Mouse (Mus musculus) MEL (cell line): ENCODE results near the gene Kalrn. TPM values are rescaled to one million over a fixed set of nuclear protein-coding genes. Genes with fewer than 3 reads are reported as not detected.

Source experiments
- DNase-seq: peaks from one replicate; pipeline ENCODE4 v3.0.0; 2011; ENCODE audit warnings: low read depth, low spot score
- H3K27ac ChIP-seq: 2 replicates; pipeline ENCODE4 v1.5.1; 2012; ENCODE audit warnings: low read depth, mild to moderate bottlenecking, control low read depth, low read length, moderate library complexity; ENCODE audit not compliant: control insufficient read depth
- H3K27me3 ChIP-seq, 2 experiments: fragments of 150-350 bp in 1 of 2; sonication (generic) in 1 of 2; 2 replicates each; pipeline ENCODE4 v1.6.1; 2012; ENCODE audit warnings: low read length in 2 of 2, mild to moderate bottlenecking in 2 of 2, improper control_type of control experiment in 1 of 2, moderate library complexity in 1 of 2; ENCODE audit not compliant: insufficient read depth in 2 of 2, control insufficient read depth in 1 of 2
- H3K36me3 ChIP-seq, 2 experiments: 2 replicates each; pipeline ENCODE4 v1.6.1; 2012 to 2014; ENCODE audit warnings: low read length in 2 of 2, improper control_type of control experiment in 1 of 2, inconsistent platforms in 1 of 2, mild to moderate bottlenecking in 1 of 2; ENCODE audit not compliant: insufficient read depth in 2 of 2, control insufficient read depth in 1 of 2
- H3K4me1 ChIP-seq, 2 experiments: fragments of 150-350 bp in 1 of 2; sonication (generic) in 1 of 2; 2 replicates each; pipeline ENCODE4 v1.6.1; 2012; ENCODE audit warnings: low read length in 2 of 2, improper control_type of control experiment in 1 of 2, mild to moderate bottlenecking in 1 of 2; ENCODE audit not compliant: insufficient read depth in 2 of 2, control insufficient read depth in 1 of 2
- H3K4me3 ChIP-seq, 2 experiments: fragments of 150-350 bp in 1 of 2; sonication (generic) in 1 of 2; 2 replicates each; pipeline ENCODE4 v1.5.1; 2012; ENCODE audit warnings: low read depth in 2 of 2, low read length in 2 of 2, mild to moderate bottlenecking in 2 of 2, moderate library complexity in 2 of 2, control low read depth in 1 of 2, improper control_type of control experiment in 1 of 2; ENCODE audit not compliant: control insufficient read depth in 1 of 2, insufficient read depth in 1 of 2
- H3K79me2 ChIP-seq: 2 replicates; pipeline ENCODE4 v1.6.1; 2012; ENCODE audit warnings: mild to moderate bottlenecking, low read length, moderate library complexity; ENCODE audit not compliant: control insufficient read depth, poor library complexity, insufficient read depth
- H3K9ac ChIP-seq: 2 replicates; pipeline ENCODE4 v1.6.1; 2012; ENCODE audit warnings: low read depth, mild to moderate bottlenecking, control low read depth, low read length, moderate library complexity; ENCODE audit not compliant: control insufficient read depth, poor library complexity, severe bottlenecking
- H3K9me3 ChIP-seq: fragments of 150-350 bp; sonication (generic); replicated peaks from 2 replicates; pipeline ENCODE4 v1.6.1; 2012; ENCODE audit warnings: mild to moderate bottlenecking, low read length, improper control_type of control experiment, moderate library complexity; ENCODE audit not compliant: insufficient read depth
- BHLHE40 ChIP-seq: IDR thresholded peaks from 2 replicates; pipeline ENCODE4 v1.6.1; 2012; ENCODE audit warnings: low read depth, mild to moderate bottlenecking, inconsistent platforms, low read length, improper control_type of control experiment, borderline replicate concordance
- CHD2 ChIP-seq: IDR thresholded peaks from 2 replicates; pipeline ENCODE4 v1.6.1; 2011; ENCODE audit warnings: low read length, improper control_type of control experiment
- CTCF ChIP-seq, 3 experiments: IDR thresholded peaks in 2 of 3; conservative IDR thresholded peaks in 1 of 3; 2 replicates each; pipeline ENCODE4 v1.5.1; 2011 to 2012; ENCODE audit warnings: low read length in 3 of 3, low read depth in 2 of 3, mild to moderate bottlenecking in 2 of 3, improper control_type of control experiment in 1 of 3, inconsistent platforms in 1 of 3, mixed read lengths in 1 of 3, moderate library complexity in 1 of 3; ENCODE audit not compliant: control insufficient read depth in 1 of 3, insufficient read depth in 1 of 3, poor library complexity in 1 of 3, severe bottlenecking in 1 of 3
- GABPA ChIP-seq: IDR thresholded peaks from 2 replicates; pipeline ENCODE4 v1.6.1; 2012; ENCODE audit warnings: low read depth, mild to moderate bottlenecking, inconsistent platforms, low read length, improper control_type of control experiment, moderate library complexity
- HCFC1 ChIP-seq: IDR thresholded peaks from 2 replicates; pipeline ENCODE4 v1.6.1; 2012; ENCODE audit warnings: low read depth, mild to moderate bottlenecking, inconsistent platforms, low read length, improper control_type of control experiment, moderate library complexity
- KAT2A ChIP-seq: conservative IDR thresholded peaks from 2 replicates; pipeline ENCODE4 v1.6.1; 2012; ENCODE audit warnings: low read depth, low read length, improper control_type of control experiment, inconsistent platforms
- MAFK ChIP-seq: IDR thresholded peaks from 2 replicates; pipeline ENCODE4 v1.6.1; 2011; ENCODE audit warnings: low read depth, mild to moderate bottlenecking, low read length, improper control_type of control experiment, borderline replicate concordance
- MAZ ChIP-seq: IDR thresholded peaks from 2 replicates; pipeline ENCODE4 v1.6.1; 2012; ENCODE audit warnings: low read depth, mild to moderate bottlenecking, inconsistent platforms, low read length, improper control_type of control experiment
- MEF2A ChIP-seq: IDR thresholded peaks from 2 replicates; pipeline ENCODE4 v1.6.1; 2014; ENCODE audit warnings: low read depth, mild to moderate bottlenecking, inconsistent platforms, low read length, improper control_type of control experiment; ENCODE audit not compliant: poor library complexity, insufficient replicate concordance, severe bottlenecking; ENCODE audit errors: extremely low read depth
- MYB ChIP-seq: IDR thresholded peaks from 2 replicates; pipeline ENCODE4 v1.6.1; 2011; ENCODE audit warnings: mild to moderate bottlenecking, low read depth, low read length, improper control_type of control experiment
- MYC ChIP-seq: IDR thresholded peaks from 2 replicates; pipeline ENCODE4 v1.6.1; 2011; ENCODE audit warnings: low read depth, mild to moderate bottlenecking, low read length, improper control_type of control experiment, moderate library complexity
- RCOR1 ChIP-seq: IDR thresholded peaks from 2 replicates; pipeline ENCODE4 v1.6.1; 2012; ENCODE audit warnings: low read depth, mild to moderate bottlenecking, inconsistent platforms, low read length, improper control_type of control experiment
- SIN3A ChIP-seq: IDR thresholded peaks from 2 replicates; pipeline ENCODE4 v1.6.1; 2012; ENCODE audit warnings: low read length, improper control_type of control experiment, inconsistent platforms
- SMC3 ChIP-seq: IDR thresholded peaks from 2 replicates; pipeline ENCODE4 v1.6.1; 2011; ENCODE audit warnings: low read depth, low read length, improper control_type of control experiment
- TCF12 ChIP-seq: IDR thresholded peaks from 2 replicates; pipeline ENCODE4 v1.6.1; 2014; ENCODE audit warnings: low read depth, mild to moderate bottlenecking, inconsistent platforms, low read length, improper control_type of control experiment, moderate library complexity
- UBTF ChIP-seq: IDR thresholded peaks from 2 replicates; pipeline ENCODE4 v1.6.1; 2012; ENCODE audit warnings: low read depth, mild to moderate bottlenecking, inconsistent platforms, low read length, improper control_type of control experiment, moderate library complexity, borderline replicate concordance; ENCODE audit not compliant: insufficient read depth
- USF1 ChIP-seq: IDR thresholded peaks from 2 replicates; pipeline ENCODE4 v1.6.1; 2014; ENCODE audit warnings: low read depth, mild to moderate bottlenecking, inconsistent platforms, low read length, improper control_type of control experiment, moderate library complexity
- USF2 ChIP-seq, 2 experiments: IDR thresholded peaks; 2 replicates each; pipeline ENCODE4 v1.6.1; 2011 to 2012; ENCODE audit warnings: improper control_type of control experiment in 2 of 2, low read length in 2 of 2, borderline replicate concordance in 1 of 2, inconsistent platforms in 1 of 2, low read depth in 1 of 2, mild to moderate bottlenecking in 1 of 2; ENCODE audit not compliant: insufficient read depth in 1 of 2
- ZC3H11A ChIP-seq: IDR thresholded peaks from 2 replicates; pipeline ENCODE4 v1.6.1; 2012; ENCODE audit warnings: low read depth, mild to moderate bottlenecking, inconsistent platforms, low read length, improper control_type of control experiment
- polyA plus RNA-seq, 2 experiments: library from polyadenylated mRNA; stranded (reverse) in 1 of 2; unstranded in 1 of 2; fragments of >175 nt in 1 of 2; fragments of >200 nt in 1 of 2; gene quantifications; 2 replicates each; pipeline versions ENCODE4 v1.2.1 to v1.2.4; 2012; ENCODE audit warnings: low replicate concordance in 2 of 2, low read depth in 1 of 2; ENCODE audit not compliant: insufficient read length in 2 of 2, insufficient read depth in 1 of 2, missing spikeins in 1 of 2
- total RNA-seq: library from RNA; depleted of rRNA; stranded (reverse); fragments of 300-350 nt; gene quantifications from 2 replicates; pipeline ENCODE4 v1.2.3, GENCODE M21; 2012

Kalrn gene
- total and polyA plus RNA-seq, 3 experiments = 10.4 to 11.8 TPM; not detected in 1

DNA sequence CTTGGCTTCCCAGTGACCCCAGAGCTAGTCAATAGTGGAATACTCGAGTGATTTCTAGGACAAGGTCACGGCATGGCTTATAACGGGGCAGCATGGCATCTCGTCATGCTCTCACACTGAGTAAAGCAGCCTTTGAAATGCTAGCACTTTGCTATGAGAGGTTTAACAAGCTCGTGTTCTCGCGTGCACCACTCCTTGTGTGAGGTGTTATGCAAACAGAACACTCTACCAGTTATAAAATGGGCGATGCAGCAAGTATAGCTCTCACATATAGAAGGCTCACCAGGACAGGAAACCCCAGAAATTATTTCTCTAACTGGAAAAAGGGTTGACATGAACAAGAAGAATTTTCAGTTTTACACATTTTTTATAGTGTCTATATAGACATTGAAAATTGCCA, 431.7 kb downstream of the Kalrn start:
- TF ChIP-seq MAFK (no peak), USF2 (IDR thresholded peaks at IDR 0.05; ENCODE audit: borderline replicate concordance in 1 of 2, insufficient read depth in 1 of 2, low read depth in 1 of 2, low read length in 2 of 2) (no peak), GABPA (no peak), MYC (no peak), TCF12 (no peak), SIN3A (no peak), ZC3H11A (no peak), MEF2A (no peak)
- TF ChIP-seq, all 39 proteins: peak for 0
- Histone ChIP-seq H3K27me3 (peaks cover 7 to 9% of the 10 kb centered on the region in 2 experiments), H3K27ac (no peak overlapping the region), H3K4me1 (no peaks in the 10 kb centered on the region), H3K79me2 (no peaks in the 10 kb centered on the region), H3K9ac (no peak overlapping the region), H3K9me3 (no peaks in the 10 kb centered on the region), H3K4me3 (no peak overlapping the region), H3K36me3 (no peaks in the 10 kb centered on the region)
- no peak for DNase-seq

DNA sequence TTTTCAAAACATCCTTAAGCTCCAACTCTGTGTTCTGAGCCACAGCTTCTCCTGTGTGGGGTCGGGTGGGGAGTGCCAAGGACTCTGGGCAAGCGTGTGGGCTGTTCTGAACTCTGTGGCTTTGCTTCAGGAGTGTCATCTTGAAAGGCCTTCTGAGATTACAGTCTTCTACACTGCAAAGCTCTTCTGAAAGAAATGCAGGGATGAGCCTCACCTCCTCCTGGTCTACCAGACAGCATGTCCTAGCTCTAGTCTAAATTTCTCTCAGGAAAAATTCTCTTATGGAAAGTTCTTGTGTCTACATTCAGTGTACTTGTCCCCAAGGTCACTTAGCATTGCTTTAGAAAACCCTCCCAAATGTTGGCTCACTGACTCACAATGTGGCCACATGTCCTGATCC, 438.3 kb downstream of the Kalrn start:
- Histone ChIP-seq H3K4me3 (no peak overlapping the region), H3K9me3 (no peaks in the 10 kb centered on the region), H3K27me3 (peaks cover 9 to 19% of the 10 kb centered on the region in 2 experiments), H3K79me2 (no peaks in the 10 kb centered on the region), H3K4me1 (no peaks in the 10 kb centered on the region), H3K9ac (no peak overlapping the region), H3K36me3 (no peaks in the 10 kb centered on the region), H3K27ac (no peak overlapping the region)
- no peak for TF ChIP-seq BHLHE40
- no peak for TF ChIP-seq SMC3
- TF ChIP-seq UBTF = no peak
- no peak for TF ChIP-seq MAZ
- TF ChIP-seq CTCF (IDR thresholded peaks at IDR 0.05 in 2 of 3, conservative IDR thresholded peaks at IDR 0.05 in 1 of 3; ENCODE audit: control insufficient read depth in 1 of 3, insufficient read depth in 1 of 3, low read depth in 2 of 3, low read length in 3 of 3, poor library complexity in 1 of 3, severe bottlenecking in 1 of 3) = no peak
- no peak for TF ChIP-seq USF1
- TF ChIP-seq RCOR1 = no peak
- no peak for TF ChIP-seq CHD2
- no peak for TF ChIP-seq MYB
- no peak for TF ChIP-seq ZC3H11A
- TF ChIP-seq HCFC1 = no peak
- no peak for TF ChIP-seq KAT2A
- no peak for DNase-seq
